Mouse (Mus musculus) limb, embryonic 15.5 days (tissue): ENCODE data around the gene Hdac4. TPM values are rescaled to one million over a fixed set of nuclear protein-coding genes. Genes with fewer than 3 reads are reported as not detected.

Experiments used
- ATAC-seq: fragments of 200-750 bp; cut with Nextera tagmentation; 2 replicates; pipeline ENCODE4 v1.8.0; 2017; ENCODE audit warnings: low read depth, moderate TSS enrichment; ENCODE audit not compliant: insufficient number of reproducible peaks, low FRiP score, low TSS enrichment
- H3K27ac ChIP-seq: fragments of 300-500 bp; sonication (generic); 2 replicates; pipeline ENCODE4 v1.5.1; 2015; ENCODE audit warnings: moderate library complexity, mild to moderate bottlenecking, inconsistent platforms
- H3K27me3 ChIP-seq: fragments of 300-500 bp; sonication (generic); 2 replicates; pipeline ENCODE4 v1.6.1; 2015; ENCODE audit warnings: inconsistent platforms
- H3K36me3 ChIP-seq: fragments of 300-500 bp; sonication (generic); 2 replicates; pipeline ENCODE4 v1.6.1; 2015; ENCODE audit warnings: inconsistent platforms
- H3K4me1 ChIP-seq: fragments of 300-500 bp; sonication (generic); 2 replicates; pipeline ENCODE4 v1.6.1; 2015; ENCODE audit warnings: inconsistent platforms
- H3K4me2 ChIP-seq: fragments of 300-500 bp; sonication (generic); 2 replicates; pipeline ENCODE4 v1.6.1; 2015; ENCODE audit warnings: mild to moderate bottlenecking, inconsistent platforms
- H3K4me3 ChIP-seq: fragments of 300-500 bp; sonication (generic); 2 replicates; pipeline ENCODE4 v1.5.1; 2015; ENCODE audit warnings: mild to moderate bottlenecking, inconsistent platforms
- H3K9ac ChIP-seq: fragments of 300-500 bp; sonication (generic); 2 replicates; pipeline ENCODE4 v1.6.1; 2015; ENCODE audit warnings: inconsistent platforms
- H3K9me3 ChIP-seq: fragments of 300-500 bp; sonication (generic); 2 replicates; pipeline ENCODE4 v1.6.1; 2016; ENCODE audit warnings: inconsistent platforms
- WGBS: fragments of 180-500 bp; shearing (Covaris S2); methylation state at CpG from one replicate; pipeline ENCODE4 v1.1.7; 2015; 5-methylcytosine and 5-hydroxymethylcytosine counted together
- polyA plus RNA-seq: library from polyadenylated mRNA; unstranded; fragments of >200 nt; fragmentation: Nextera tagmentation; extraction: Ambion mirVana; gene quantifications from 2 replicates; pipeline ENCODE4 v1.2.1, GENCODE M21; 2015

The Hdac4 gene
- polyA plus RNA-seq, 1 experiment from 2014 or later, result 24.1 TPM

DNA sequence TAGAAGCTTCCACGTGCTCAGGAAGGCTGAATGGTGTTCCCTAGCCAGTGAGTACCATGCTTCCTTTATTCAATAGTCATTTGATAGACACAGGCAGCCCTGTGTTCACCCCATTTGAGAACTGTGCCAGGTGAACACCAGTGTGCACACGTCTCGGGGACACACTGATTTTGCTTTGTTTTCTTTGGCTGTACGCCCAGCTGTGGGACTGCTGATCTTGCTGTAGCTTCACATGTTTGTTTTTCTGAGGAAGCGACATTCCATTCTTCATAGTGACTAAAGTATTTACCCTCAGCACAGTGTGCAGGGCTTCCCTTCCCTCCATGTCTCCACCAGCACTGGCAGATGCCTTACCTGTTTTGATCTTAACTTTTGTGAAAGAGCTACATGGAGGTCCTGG is 312.4 kb downstream of the Hdac4 start:
- H3K4me2 ChIP-seq, result no peak overlapping the region
- no peak overlapping the region for H3K27ac ChIP-seq
- H3K36me3 ChIP-seq, result no peaks in the 10 kb centered on the region
- H3K4me1 ChIP-seq, result peaks cover 7% of the 10 kb centered on the region
- WGBS, result 55% methylated on average over 5 of the region's 5 CpGs
- H3K9me3 ChIP-seq, result no peaks in the 10 kb centered on the region
- H3K27me3 ChIP-seq, result no peaks in the 10 kb centered on the region
- no peak overlapping the region for H3K4me3 ChIP-seq
- H3K9ac ChIP-seq, result no peak overlapping the region
- no peak for ATAC-seq

- no peaks in the 10 kb centered on the region for H3K36me3 ChIP-seq
- no peak overlapping the region for H3K9ac ChIP-seq
- H3K4me1 ChIP-seq, result peaks cover 8% of the 10 kb centered on the region
- H3K4me3 ChIP-seq, result no peak overlapping the region
- no peak overlapping the region for H3K4me2 ChIP-seq
- H3K27me3 ChIP-seq, result no peaks in the 10 kb centered on the region
- WGBS, result 66% methylated on average over 8 of the region's 8 CpGs
- H3K27ac ChIP-seq, result no peak overlapping the region
- no peaks in the 10 kb centered on the region for H3K9me3 ChIP-seq
- ATAC-seq, result no peak
Measured at GRCm38 (mm10) chr1:91880899-91881298, 314.6 kb downstream of the Hdac4 start.

DNA sequence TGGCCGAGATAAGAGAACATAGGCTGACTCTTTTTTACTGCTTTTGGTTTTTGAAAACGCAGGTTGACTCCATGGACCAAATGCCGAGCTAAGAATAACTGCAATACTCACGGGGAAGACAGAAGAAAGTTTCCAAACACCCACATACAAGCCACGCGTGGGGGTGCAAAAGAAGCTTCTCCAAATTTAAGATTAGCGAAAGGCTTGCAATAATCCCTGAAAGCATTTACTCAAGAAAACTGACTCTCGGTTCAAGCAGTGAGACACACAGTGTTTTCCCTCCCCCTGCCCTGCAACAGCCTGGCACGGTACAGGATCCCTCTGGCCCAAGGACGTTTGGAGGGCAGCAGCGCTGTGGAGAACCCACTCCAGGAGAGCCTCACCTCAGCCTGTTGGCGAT is 315.3 kb downstream of the Hdac4 start:
- no peak for ATAC-seq
- Histone ChIP-seq H3K9ac (no peak overlapping the region), H3K36me3 (no peaks in the 10 kb centered on the region), H3K4me2 (no peak overlapping the region), H3K27ac (no peak overlapping the region), H3K9me3 (no peaks in the 10 kb centered on the region), H3K27me3 (no peaks in the 10 kb centered on the region), H3K4me3 (no peak overlapping the region), H3K4me1 (peaks cover 11% of the 10 kb centered on the region)
- WGBS, result 85% methylated on average over 12 of the region's 12 CpGs
